Mouse (Mus musculus): ENCODE results near the gene Twf2.

Gene Twf2

DNA sequence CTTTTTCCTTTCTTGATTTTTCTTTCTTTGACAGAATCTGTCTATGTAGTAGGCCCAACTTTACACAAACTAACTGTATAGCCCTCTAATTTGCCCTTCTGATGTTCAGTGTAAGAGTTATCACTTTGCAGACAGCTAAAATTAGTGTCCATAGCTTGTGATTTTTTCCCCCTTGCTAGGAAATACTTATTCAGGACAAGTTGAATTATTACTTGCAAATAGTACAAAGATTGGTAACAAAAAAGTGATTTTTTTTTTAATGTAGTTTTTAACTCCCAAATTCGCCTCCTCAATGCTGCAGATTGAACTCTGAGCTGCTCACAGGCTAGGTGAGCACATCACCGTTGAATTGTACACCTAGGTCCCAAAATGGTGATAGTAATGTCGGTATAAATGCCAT lies 22.9 kb upstream of the Twf2 start:
- no peak for DNase-seq

DNA sequence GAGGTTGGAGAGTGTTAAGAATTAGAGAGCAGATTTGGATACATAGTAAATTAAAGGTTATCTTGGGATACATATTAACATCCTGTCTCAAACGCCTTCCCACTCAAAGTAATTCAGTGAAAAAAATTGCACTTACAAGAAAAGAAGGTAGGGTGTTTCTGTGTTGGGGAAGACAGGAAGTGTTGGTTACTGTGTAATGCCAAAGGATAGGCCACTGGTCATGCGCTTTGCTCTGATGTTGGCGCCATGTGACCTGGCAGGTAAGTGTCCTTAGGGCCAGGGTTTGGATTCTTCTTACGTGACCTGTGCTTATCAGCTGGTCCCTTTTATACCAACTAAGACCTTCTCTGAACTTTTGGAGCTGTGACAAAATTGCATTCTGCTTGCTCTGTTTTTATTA lies 20.8 kb upstream of the Twf2 start:
- DNase-seq = no peak

DNA sequence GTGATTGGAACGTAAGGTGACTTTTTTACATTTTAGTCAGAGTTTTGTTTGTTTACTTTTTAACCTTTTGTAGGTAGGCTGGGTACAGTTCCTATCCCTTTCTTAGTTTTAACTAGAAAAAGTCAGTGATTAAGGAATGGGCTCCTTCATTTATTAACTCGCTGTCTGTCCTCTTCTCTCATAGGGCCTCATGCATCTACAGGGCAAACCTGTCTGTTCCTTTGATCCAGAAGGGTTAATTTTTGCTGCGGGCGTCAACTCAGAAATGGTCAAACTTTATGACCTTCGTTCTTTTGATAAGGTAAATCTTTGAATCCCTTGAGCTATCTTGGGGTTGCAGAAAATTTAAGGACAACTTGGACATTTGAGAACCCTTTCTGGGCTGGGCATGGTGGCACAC lies 18.9 kb upstream of the Twf2 start:
- no peak for DNase-seq

DNA sequence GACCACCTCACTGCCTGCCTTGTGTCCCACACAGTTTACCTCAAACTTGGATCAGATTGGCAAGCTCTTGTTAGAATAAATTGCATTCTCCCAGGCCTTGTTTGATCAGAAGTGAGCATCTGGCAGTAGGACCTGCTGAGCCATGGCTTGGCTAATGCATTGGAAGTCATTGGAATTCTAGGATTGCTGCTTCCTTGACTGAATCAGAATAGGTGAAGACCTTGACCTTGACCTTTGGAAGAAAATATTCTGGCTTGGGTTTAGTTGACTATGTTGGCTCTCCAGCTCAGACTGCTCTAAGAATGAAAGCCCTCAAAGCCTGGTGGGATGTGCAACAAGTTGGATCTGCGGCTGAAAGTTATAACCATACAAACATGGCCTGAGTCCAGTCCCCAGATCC lies 11.6 kb upstream of the Twf2 start:
- DNase-seq = no peak

DNA sequence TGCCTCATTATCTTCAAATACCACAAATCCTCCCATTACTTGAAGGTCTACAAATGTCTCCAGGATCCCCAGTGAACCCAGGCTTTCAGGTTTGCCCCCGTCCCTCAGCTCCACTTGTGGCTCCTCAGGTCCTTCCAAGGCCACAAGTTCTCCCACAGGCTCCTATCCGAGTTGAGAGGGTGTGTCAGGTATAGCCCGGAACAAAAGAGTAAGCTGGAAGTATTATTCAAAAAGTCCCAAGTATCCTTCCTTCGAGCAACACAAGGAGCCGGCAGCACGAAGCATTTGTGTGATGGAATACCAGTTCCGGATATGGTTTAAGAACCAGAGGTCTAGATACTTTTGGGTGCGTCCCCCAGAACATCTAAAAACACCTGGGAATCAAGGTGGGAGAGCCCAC lies 10.9 kb upstream of the Twf2 start:
- DNase-seq = no peak

DNA sequence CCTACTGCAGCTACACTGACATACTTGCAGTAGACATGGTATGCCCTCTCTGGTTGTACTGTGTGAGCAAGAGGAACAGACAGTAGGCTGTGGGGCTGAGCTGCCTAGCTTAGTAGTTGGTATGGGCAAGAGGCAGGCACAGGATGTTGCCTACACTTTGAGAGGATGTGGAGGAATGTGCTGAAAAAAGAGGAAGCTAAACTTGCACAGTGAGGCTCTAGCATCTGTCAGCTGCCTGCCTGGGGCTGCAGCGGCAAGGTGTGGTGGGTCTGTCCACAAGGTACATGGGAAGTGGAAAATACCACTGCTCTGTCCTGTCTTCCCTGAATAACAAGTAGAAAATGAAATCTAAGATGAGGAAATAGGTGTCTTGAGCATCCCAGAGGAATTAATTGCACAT lies 9.9 kb upstream of the Twf2 start:
- DNase-seq = peak; percentile 57

DNA sequence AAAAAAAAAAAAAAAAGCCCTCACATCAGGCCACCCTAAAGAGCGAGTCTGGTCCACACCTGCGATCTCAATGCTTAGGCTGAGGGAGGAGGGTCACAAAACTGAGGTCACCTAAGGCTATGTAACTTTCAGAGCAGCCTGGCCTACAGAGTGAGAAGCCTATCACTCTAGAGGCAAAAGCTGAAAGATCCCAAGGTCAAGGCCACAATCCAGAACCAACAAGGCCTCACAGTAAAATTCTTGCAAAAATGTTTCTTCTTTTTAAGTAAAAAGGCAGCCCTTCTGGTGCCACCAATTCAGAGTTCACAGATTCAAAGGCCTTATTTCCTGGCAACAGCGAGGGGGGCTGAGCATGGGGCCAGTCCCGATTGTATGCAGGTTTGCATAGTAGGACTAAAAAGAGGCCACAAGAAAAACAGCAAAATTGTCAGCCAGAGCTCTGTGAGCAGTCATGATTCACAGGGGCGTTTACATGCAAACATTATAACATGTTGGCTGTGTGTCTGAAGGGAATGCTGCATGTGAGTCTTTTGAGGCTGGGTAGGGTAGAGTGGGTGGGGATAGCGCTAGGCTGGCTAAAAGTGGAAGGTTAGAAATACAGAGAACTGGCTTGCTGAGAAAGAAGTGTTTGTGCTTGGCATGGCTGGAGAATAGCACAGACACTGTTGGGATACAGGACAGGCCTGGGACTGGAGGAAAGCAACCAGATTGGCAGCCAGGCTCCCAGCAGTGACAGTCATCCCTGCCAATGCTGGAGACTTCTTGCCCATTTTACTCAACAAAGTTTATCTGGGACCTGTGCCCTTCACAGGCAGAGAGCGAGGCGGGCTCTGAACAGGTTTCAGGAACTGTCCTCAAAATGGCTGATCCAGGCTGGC lies 8.7 kb upstream of the Twf2 start:
- DNase-seq = peak; percentile 51

DNA sequence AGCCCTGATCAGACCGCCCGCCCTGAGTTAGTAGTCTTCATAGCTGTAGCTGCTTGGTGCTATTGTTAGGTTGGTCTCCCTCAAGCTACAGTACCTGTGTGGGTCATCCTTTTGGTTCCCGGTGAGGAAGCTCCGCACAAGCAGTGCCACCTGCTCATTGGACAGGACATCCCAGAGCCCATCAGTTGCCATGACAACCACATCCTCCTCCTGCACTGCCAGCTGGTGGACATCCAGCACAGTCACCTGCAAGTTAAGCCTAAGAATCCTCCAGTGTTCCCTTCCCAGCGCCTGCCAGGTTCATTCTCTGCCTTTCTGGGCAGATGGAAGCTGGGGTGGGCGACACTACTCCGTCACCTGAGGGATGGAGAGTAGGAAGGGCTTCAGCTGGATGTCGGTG lies 7.2 kb upstream of the Twf2 start:
- no peak for DNase-seq

DNA sequence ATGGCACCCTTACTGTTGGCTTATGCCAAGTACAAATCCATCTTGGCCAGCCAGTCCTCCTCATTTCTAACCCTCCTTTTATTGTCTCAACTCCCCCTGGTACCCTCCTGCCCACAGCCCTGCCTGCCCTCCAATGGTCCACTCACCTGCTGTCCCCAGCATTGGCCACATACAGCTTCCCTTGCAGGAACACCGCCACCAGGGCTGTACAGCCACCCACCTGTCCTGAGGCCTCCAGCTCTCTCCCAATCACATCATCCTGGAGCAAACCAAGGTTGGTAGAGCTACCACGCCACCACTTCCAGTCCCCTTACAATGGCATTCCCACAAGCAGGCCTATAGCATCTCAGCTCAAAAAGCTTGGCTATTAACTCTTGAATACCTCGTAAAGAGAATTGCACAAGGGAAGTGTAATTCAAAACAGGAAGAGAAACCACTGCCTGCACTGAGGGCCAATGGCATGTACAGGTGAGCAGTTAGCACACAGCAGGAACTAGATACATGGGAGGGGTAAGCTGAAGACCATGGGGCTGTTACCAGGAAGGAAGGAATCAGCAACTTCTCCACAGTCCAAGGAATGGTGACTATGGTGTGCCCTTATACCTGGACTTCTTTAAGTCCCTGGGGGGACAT lies 5.7 kb upstream of the Twf2 start:
- DNase-seq = no peak

DNA sequence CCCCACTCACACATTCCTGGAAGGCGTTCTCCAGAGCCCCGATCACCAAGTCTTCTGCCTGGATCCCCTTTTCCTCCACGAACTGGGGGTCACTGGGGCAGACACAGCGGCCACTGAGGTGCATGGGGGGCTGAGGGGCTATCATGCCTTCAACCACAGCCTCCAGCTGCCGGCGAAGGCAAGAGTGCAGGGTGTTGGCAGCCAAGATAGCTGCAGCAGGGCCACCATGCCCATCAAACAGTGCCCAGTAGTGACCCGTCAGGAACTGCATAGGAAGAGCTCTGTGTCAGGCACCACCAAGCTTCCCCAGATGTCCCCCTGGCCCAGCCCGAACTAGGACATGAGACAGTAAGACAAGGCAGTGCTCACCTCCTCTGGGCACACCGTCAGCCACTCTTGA lies 5.2 kb upstream of the Twf2 start:
- no peak for DNase-seq

DNA sequence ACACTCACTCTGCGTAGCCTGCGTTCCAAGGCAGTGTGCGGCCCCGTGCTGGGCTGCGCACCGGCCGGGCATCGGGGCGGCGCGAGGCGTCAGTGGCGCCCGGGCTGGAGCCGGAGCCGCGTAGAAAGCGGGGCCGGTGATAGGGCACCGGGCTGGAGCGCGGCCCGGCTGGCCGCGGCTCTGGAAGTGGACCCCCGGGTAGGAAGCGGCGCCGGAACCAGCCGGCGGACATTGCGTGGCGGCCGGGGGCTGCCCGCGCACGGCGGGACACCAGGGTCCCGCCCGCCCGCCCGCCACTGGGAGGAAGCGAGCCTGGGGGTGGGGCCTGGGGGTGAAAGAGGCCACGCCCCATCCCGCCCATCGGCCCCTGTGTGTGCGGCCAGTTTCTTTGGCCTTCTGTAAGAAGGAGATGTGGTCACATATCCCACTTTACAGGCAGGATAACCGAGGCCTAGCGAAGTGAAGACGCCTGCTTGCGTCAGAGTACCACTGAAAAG lies 3.9 kb upstream of the Twf2 start:
- no peak for DNase-seq

DNA sequence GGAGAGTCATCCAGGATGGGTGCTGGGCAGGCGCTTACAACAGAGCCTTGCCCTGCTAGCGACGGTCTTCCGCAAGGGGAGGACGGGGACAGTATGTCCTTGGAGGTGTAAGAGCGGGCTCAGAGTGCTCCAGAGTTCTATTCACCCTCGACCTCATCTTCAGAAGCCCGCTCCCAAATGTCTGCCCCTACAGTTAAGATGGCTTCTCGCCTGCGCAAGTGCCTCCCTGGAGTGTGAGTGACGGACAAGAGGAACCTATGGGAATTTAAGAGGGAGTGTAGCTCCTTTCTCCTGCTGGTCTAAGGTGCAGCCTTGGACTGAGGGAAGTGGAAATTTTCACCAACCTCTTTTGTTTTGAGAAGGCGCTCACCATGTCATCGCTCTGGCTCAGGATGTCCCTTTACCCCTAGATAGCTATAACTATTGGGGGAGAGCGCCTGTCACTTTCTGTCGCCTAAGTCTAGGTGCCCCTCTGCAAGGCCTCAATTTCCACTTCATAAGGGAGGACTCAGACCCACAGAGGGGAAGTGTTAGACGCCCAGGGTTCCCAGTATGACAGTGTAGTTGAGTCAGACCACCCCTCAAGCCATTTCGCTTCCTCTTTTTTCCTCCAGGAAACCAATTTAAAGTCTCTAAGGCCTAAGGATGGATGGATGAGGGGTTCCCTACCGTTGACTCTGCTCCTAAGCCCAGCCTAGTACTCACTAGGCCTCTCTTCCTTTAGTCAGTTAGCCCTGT lies 3.2 kb upstream of the Twf2 start, which contains the start of gene Ppm1m:
Gene Ppm1m (minus strand): TSS at position 212 of the 738 bp plus-strand sequence.
- no peak for DNase-seq

DNA sequence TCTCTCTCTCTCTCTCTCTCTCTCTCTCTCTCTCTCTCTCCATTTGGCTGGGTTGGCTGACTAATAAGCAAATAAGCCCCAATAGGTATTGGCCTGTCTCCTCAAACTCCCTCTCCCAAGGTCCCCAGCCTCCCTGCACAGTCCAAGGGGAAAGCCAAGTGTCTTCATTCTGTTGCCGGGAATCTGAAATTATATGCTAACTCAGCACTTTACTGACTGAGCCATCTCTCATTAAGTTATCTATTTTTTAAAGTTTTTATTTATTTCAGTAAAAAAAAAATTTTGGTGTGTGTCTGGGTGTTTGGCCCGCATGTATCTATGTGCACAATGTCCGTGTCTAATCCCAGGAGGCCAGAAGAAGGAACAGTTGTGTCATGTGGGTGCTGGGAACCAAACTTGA lies 1.0 kb upstream of the Twf2 start:
- no peak for DNase-seq

DNA sequence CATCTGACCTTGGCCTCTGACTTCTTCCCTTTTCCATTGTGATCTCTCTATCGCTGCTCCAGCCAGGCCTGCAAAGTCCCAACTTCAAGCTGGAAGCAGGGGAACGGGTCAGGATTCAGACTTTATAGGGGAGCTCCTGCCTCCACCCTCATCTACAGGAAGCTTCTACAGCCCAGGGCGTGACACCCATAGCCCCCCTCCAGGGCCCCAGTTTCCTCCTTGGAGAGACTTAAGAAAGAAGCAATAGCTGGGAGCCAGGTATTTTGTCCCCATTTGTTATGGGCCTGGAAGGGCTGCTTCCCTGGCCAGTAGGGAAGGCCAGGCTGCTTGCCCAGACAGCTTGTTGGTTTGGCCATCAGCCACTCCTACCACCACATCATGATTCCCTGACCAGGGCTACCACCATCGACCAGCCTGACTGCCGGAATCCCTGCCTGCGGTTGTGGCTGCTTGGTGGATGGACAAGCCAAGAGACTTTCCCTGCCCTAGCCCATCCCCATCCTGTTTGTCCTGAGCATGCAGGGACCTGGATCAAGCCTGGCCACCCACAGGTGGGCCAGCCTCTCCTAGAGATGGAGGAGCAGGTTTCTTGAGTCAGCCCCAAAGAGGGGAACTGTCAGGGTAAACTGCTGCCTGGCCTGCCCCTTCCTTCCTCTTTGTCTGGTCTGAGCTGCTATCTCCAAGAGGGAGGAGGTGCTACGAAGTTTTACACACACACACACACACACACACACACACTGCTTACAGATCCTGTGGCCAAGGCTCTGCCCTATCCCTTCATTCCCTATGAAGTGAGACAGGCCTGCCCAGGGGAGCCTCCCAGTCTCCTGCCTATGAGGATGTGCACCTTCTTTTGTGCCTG lies 1.3 kb downstream of the Twf2 start:
- DNase-seq = no peak

DNA sequence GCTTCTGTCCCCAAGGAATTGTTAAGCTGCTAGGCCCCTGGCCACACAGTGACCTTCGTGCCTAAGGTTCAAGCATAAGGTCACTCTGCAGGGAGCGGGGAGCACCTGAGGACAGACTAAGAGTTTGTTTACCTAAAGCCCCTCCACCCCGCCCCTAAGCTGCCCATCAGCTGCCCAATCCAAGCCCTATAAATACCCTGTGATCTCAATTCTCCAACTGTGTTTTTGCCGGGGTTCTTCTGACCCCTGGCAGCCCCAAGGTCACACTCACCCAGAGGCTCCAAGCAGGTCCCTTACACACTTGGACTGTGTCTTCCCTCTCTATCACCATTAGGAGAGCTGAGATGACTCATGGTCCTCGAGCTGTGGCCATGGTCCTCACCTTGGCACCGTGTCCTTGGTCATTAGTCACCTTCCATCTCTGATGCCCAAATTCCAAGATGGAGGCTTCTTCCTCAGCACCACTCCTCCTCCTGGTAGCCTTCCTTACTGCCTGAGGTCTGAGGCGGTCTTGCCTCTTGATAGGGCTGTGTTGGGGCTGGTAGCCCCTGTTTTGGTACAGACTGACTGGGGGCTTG lies 2.9 kb downstream of the Twf2 start:
- no peak for DNase-seq

DNA sequence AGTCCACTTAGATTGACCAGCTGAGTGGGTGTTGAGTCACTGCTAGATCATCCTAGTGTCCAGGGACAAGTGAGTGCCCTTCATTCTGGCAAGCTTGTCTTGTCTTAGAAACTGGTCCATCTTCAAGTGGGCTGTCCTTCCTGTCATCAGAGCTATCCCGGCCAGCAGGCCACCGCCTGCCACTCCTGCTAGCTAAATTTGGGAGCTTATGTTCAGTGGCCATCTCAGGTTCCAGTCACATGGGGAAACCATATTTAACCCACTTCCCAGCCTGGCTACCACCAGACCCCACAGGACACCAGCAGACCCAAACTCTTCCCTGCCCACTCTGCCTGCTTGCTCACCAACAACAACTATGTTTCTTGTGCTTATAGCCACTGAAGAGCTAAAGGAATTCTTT lies 3.6 kb downstream of the Twf2 start:
- DNase-seq = no peak

DNA sequence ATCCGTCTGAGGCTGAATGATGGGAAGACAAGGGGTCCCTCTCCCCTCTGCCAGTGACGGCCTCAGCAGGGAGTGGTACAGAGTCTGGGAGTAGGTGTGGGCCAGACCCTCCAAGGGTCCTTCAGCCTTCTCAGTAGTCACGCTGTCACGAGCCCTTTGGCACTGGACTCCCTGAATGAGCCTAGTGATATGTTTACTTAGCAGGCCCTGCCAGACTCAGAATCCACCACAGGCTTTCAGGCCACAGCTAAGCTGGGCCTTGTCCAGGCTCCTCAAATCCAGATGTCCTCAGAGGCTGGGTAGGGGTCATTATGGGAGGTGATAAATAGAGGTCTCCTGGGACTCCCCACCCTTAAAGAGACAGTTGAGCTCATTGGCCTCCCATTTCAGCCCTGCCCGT lies 5.3 kb downstream of the Twf2 start:
- no peak for DNase-seq

DNA sequence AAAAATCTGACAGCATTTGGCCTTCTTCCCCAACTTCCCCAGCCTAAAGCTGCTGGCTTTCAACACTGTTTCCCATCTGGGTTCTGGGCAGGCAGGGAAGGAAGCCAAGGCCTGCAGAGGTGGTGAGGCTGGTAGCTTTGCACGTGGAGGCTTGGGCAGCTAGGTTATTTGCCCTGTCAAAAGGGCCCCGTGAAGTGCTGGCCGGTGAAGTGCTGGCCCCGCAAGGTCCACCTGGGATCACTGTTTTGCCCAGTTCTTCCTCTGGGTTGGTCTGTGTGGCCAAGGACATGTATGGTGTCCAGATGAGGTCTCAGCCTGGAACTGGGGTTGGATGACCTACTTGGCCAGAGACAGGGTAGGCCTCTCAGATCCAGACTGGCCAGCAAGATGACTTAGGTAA lies 7.0 kb downstream of the Twf2 start:
- no peak for DNase-seq

DNA sequence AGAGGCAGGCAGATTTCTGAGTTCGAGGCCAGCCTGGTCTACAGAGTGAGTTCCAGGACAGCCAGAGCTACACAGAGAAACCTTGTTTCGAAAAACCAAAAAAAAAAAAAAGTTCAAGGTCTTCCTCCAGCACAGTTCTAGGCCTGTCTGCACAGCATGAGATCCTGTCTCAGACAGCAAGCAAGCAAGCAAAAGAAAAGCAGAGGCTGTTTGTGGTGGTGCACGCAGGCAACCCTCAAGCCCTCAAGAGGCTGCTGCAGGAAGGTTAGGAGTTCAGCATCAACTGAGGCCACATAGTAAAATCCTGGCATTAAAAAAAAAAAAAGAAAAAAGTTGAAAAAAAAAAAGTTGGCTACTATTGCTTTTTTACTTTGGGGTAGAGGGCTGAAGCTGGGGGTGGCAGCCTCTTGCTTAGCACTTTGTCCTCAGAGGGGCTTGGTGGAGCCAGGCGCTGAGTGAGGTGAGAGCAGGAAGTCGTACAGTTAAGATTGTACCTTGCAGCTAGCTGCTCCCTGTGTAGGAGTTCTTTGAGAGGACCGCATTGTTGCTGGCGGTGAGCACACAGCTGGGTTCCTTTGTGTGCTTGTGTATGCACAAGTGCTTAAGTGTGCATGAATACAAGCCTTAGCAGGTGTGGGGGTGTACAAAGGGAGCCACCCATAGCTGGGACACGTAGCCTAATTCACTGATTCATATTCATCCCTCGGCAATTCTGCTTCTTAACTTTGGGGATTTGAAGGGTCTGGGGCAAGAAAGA lies 8.1 kb downstream of the Twf2 start:
- no peak for DNase-seq

DNA sequence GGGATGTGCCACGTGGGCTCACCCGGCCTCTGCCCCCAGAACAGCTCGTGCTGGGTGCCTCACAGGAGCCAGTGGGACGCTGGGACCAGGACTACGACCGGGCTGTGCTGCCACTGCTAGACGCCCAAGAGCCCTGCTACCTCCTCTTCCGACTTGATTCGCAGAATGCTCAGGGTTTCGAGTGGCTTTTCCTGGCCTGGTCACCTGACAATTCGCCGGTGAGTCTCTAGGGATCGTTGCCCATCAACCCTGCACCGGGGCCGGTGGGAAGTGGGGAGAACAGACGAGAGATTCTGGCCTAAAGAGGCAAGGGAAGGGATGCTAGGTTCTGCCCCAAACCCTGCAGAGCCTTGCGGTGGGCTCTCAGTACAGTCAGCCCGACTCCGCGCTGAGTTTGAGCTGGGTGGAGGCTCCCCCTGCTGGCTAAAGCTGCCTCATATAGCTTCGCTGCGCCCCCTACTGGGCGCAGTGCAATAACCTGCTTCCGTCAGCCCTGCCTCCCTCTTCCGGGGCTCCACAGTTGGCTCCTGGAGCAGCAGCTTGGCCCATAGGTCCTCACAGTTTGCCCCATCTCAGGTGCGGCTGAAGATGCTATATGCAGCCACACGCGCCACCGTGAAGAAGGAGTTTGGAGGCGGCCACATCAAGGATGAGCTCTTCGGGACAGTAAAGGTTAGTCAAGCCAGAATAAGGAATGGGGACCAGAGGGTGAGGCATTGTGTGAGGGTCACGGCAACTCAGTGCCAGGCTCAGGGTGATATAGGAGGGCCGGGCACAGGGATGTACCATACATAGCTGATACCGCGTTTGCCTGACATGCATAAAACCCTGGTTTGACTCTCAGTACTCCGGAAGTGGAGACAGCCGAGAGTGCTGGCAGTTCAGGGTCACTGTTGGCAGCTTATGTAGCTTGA lies 9.0 kb downstream of the Twf2 start:
- peak; percentile 76 for DNase-seq
